Mouse (Mus musculus) gastrocnemius, adult 2 months (tissue): ENCODE measurements around the gene Vmn1r215. TPM values are rescaled to one million over a fixed set of nuclear protein-coding genes. Genes with fewer than 3 reads are reported as not detected.
"Not testable (repeated sequence)": the region's sequence is repeated elsewhere in the genome, so short reads cannot be mapped to it uniquely, and the experiment has no call there.

Experiments
- DNase-seq: peaks from one replicate; pipeline ENCODE4 v3.0.0; 2022
- H3K27ac ChIP-seq: fragments of 200-600 bp; 2 replicates; pipeline ENCODE4 v1.8.1; 2022; ENCODE audit warnings: mild to moderate bottlenecking
- H3K4me3 ChIP-seq: fragments of 200-600 bp; 2 replicates; pipeline ENCODE4 v1.8.1; 2022; ENCODE audit warnings: mild to moderate bottlenecking, moderate library complexity
- CTCF ChIP-seq: fragments of 200-600 bp; IDR thresholded peaks from 2 replicates; pipeline ENCODE4 v1.8.1; 2022; ENCODE audit warnings: antibody characterized with exemption, mild to moderate bottlenecking, moderate library complexity
- intact Hi-C: fragments of 180-260 bp; cut with DNase I; formaldehyde crosslinking; loops from one replicate; pipeline ENCODE4 v1.15.1; 2025
- long read RNA-seq, 2 experiments: library from polyadenylated mRNA; stranded (forward); transcript quantifications; one replicate each; pipeline ENCODE4 v2.0.0; 2021
- total RNA-seq, 2 experiments: library from RNA; stranded (reverse); gene quantifications; 2 replicates each; pipeline ENCODE4 v1.2.3; 2021

Gene Vmn1r215
- not detected for total RNA-seq
- long read RNA-seq, experiment 1: 0 reads
- long read RNA-seq, experiment 2: 0 reads

GRCm38 (mm10) chr13:23067725-23068124 is at the start of gene Vmn1r215:
Vmn1r215 (plus strand) TSS chr13:23068025.
- intact Hi-C loops: no loop called here
- H3K4me3 ChIP-seq: no peak within 1 kb of the TSS
- DNase-seq: no peak
- no peak within 1 kb of the TSS for H3K27ac ChIP-seq
- no peak for TF ChIP-seq CTCF

GRCm38 (mm10) chr13:23018158-23018557 is 49.7 kb upstream of the Vmn1r215 start:
- intact Hi-C loops: no loop called here
- no peak overlapping the region for H3K4me3 ChIP-seq
- DNase-seq: no peak
- H3K27ac ChIP-seq: no peak overlapping the region
- TF ChIP-seq CTCF: no peak

- H3K4me3 ChIP-seq: no peak overlapping the region
- H3K27ac ChIP-seq: no peak overlapping the region
- intact Hi-C loops: no loop called here
- no peak for DNase-seq
- no peak for TF ChIP-seq CTCF
Measured at GRCm38 (mm10) chr13:23024812-23025211, 43.0 kb upstream of the Vmn1r215 start.

- DNase-seq: no peak
- Histone ChIP-seq H3K27ac (no peak within 1 kb of the TSS), H3K4me3 (no peak within 1 kb of the TSS)
- intact Hi-C loops: no loop called here
- TF ChIP-seq CTCF: no peak
Measured at GRCm38 (mm10) chr13:23030118-23030517, 37.7 kb upstream of the Vmn1r215 start, which contains the start of gene Vmn1r214. Vmn1r214 (plus strand) TSS chr13:23030418.

- no peak for DNase-seq
- intact Hi-C loops: no loop called here
- TF ChIP-seq CTCF: no peak
- Histone ChIP-seq H3K4me3 (no peak overlapping the region), H3K27ac (no peak overlapping the region)
Measured at GRCm38 (mm10) chr13:23057778-23058177, 10.0 kb upstream of the Vmn1r215 start.

- DNase-seq: no peak
- no peak overlapping the region for H3K4me3 ChIP-seq
- no peak overlapping the region for H3K27ac ChIP-seq
- TF ChIP-seq CTCF: no peak
- intact Hi-C loops: no loop called here
Measured at GRCm38 (mm10) chr13:23069312-23069711, 1.5 kb downstream of the Vmn1r215 start.

- no peak overlapping the region for H3K27ac ChIP-seq
- intact Hi-C loops: no loop called here
- TF ChIP-seq CTCF: no peak
- DNase-seq: no peak
- H3K4me3 ChIP-seq: no peak overlapping the region
Measured at GRCm38 (mm10) chr13:23094386-23094785, 26.6 kb downstream of the Vmn1r215 start.

GRCm38 (mm10) chr13:23118126-23118525 is 50.3 kb downstream of the Vmn1r215 start, which contains the start of gene Vmn1r217:
Vmn1r217 (minus strand) TSS chr13:23118226.
- DNase-seq, intact Hi-C loops, H3K27ac ChIP-seq, H3K4me3 ChIP-seq: not testable (repeated sequence)

- Histone ChIP-seq H3K4me3 (no peak overlapping the region), H3K27ac (no peak overlapping the region)
- TF ChIP-seq CTCF: no peak
- no peak for DNase-seq
- intact Hi-C loops: no loop called here
Measured at GRCm38 (mm10) chr13:23120611-23121010, 52.8 kb downstream of the Vmn1r215 start.

Other genes starting within 250 kb of the Vmn1r215 start
- gene Vmn1r210, start 236.7 kb upstream of the Vmn1r215 start, total RNA-seq: not detected
- not detected for gene Vmn1r211, start 210.5 kb upstream of the Vmn1r215 start, total RNA-seq
- gene Vmn1r212, start 183.8 kb upstream of the Vmn1r215 start, total RNA-seq: not detected
- not detected for gene Vmn1r213, start 60.4 kb upstream of the Vmn1r215 start, total RNA-seq
- not detected for gene Vmn1r214, start 37.6 kb upstream of the Vmn1r215 start, total RNA-seq
- gene Vmn1r217, start 50.2 kb downstream of the Vmn1r215 start, total RNA-seq: not detected
- not detected for gene Vmn1r218, start 65.1 kb downstream of the Vmn1r215 start, total RNA-seq
- gene Vmn1r219, start 91.3 kb downstream of the Vmn1r215 start, total RNA-seq: not detected
- gene Vmn1r220, start 120.0 kb downstream of the Vmn1r215 start, total RNA-seq: not detected
- gene Vmn1r221, start 146.1 kb downstream of the Vmn1r215 start, total RNA-seq: not detected
- gene Vmn1r222, start 167.9 kb downstream of the Vmn1r215 start, total RNA-seq: not detected
- not detected for gene Vmn1r223, start 179.1 kb downstream of the Vmn1r215 start, total RNA-seq